Mouse (Mus musculus) midbrain, embryonic 14.5 days (tissue): ENCODE measurements around the gene Gm32802. TPM values are rescaled to one million over a fixed set of nuclear protein-coding genes. Genes with fewer than 3 reads are reported as not detected.
"Not testable (repeated sequence)": the region's sequence is repeated elsewhere in the genome, so short reads cannot be mapped to it uniquely, and the experiment has no call there.

ENCODE experiments used
- ATAC-seq: fragments of 200-750 bp; cut with Nextera tagmentation; 2 replicates; pipeline ENCODE4 v1.8.0; 2017; ENCODE audit warnings: moderate number of reproducible peaks, moderate library complexity; ENCODE audit not compliant: low FRiP score, low TSS enrichment
- DNase-seq: peaks from one replicate; pipeline ENCODE4 v3.0.0-alpha.2; 2015
- H3K27ac ChIP-seq: fragments of 300-500 bp; sonication (generic); replicated peaks from 2 replicates; pipeline ENCODE4 v1.5.1; 2014; ENCODE audit warnings: mild to moderate bottlenecking, low read depth, low read length, moderate library complexity
- H3K27me3 ChIP-seq: fragments of 300-500 bp; sonication (generic); 2 replicates; pipeline ENCODE4 v1.6.1; 2014; ENCODE audit warnings: low read length, control low read depth, mixed read lengths; ENCODE audit not compliant: control insufficient read depth, insufficient read depth
- H3K36me3 ChIP-seq: fragments of 300-500 bp; sonication (generic); 2 replicates; pipeline ENCODE4 v1.6.1; 2014; ENCODE audit warnings: low read length, control low read depth; ENCODE audit not compliant: control insufficient read depth, insufficient read depth
- H3K4me1 ChIP-seq: fragments of 300-500 bp; sonication (generic); 2 replicates; pipeline ENCODE4 v1.6.1; 2014; ENCODE audit warnings: mild to moderate bottlenecking, antibody characterized with exemption, low read length, control low read depth; ENCODE audit not compliant: control insufficient read depth, insufficient read depth
- H3K4me2 ChIP-seq: fragments of 300-500 bp; sonication (generic); 2 replicates; pipeline ENCODE4 v1.6.1; 2014; ENCODE audit warnings: mild to moderate bottlenecking, low read length, moderate library complexity
- H3K4me3 ChIP-seq: fragments of 300-500 bp; sonication (generic); replicated peaks from 2 replicates; pipeline ENCODE4 v1.5.1; 2014; ENCODE audit warnings: low read depth, low read length
- H3K9ac ChIP-seq: fragments of 300-500 bp; sonication (generic); replicated peaks from 2 replicates; pipeline ENCODE4 v1.6.1; 2014; ENCODE audit warnings: mild to moderate bottlenecking, low read length, moderate library complexity
- H3K9me3 ChIP-seq: fragments of 300-500 bp; sonication (generic); 2 replicates; pipeline ENCODE4 v1.6.1; 2016; ENCODE audit warnings: low read length, control low read depth, mixed read lengths; ENCODE audit not compliant: control insufficient read depth
- WGBS: fragments of 180-500 bp; shearing (Covaris S2); extraction: QIAGEN DNeasy Blood & Tissue Kit; methylation state at CpG from one replicate; pipeline ENCODE4 v1.1.7; 2014; 5-methylcytosine and 5-hydroxymethylcytosine counted together
- polyA plus RNA-seq: library from polyadenylated mRNA; unstranded; fragments of >200 nt; fragmentation: Nextera tagmentation; extraction: Ambion mirVana; gene quantifications from 2 replicates; pipeline ENCODE4 v1.2.1, GENCODE M21; 2014

Gene Gm32802
- polyA plus RNA-seq: 0.21 and 0.34 TPM in 2 replicates

DNA sequence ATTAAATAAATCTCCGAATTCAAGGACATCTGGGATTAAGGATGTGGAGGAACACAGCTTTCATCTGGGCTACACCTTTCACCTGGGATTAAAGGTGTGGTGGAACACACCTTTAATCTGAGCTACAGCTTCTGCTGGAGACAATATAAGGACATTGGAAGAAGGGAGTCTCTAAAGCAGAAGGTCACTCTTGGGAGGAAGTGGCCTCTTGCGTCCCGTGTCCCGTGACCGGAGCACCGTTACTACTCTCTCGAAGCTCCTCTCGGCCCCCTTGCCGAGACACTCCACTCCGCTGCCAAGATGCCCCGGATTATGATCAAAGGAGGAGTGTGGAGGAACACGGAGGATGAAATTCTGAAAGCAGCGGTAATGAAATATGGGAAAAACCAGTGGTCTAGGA lies at the start of gene Gm32802:
Gene Gm32802, plus strand, starts transcription at position 301 of the 400 bp plus-strand sequence.
- H3K27ac ChIP-seq, H3K9me3 ChIP-seq, H3K4me3 ChIP-seq, H3K9ac ChIP-seq, DNase-seq, H3K4me1 ChIP-seq, H3K4me2 ChIP-seq, H3K27me3 ChIP-seq, H3K36me3 ChIP-seq, ATAC-seq: not testable (repeated sequence)
- WGBS: no CpG with 5 or more reads among the region's 13 CpGs

- H3K27me3 ChIP-seq, H3K4me2 ChIP-seq, DNase-seq, H3K9me3 ChIP-seq, H3K4me3 ChIP-seq, H3K27ac ChIP-seq, H3K9ac ChIP-seq, H3K36me3 ChIP-seq, ATAC-seq, H3K4me1 ChIP-seq: not testable (repeated sequence)
- WGBS: 65% methylated on average over 2 of the region's 4 CpGs
These were observed 42.6 kb upstream of the Gm32802 start for GRCm38 (mm10) chr10:118215719-118216393.

GRCm38 (mm10) chr10:118227629-118228028 lies 30.9 kb upstream of the Gm32802 start:
- DNase-seq, H3K27ac ChIP-seq, H3K9me3 ChIP-seq, H3K36me3 ChIP-seq, H3K9ac ChIP-seq, H3K4me3 ChIP-seq, ATAC-seq, H3K27me3 ChIP-seq, H3K4me1 ChIP-seq, H3K4me2 ChIP-seq: not testable (repeated sequence)
- no CpG with 5 or more reads among the region's 2 CpGs for WGBS

DNA sequence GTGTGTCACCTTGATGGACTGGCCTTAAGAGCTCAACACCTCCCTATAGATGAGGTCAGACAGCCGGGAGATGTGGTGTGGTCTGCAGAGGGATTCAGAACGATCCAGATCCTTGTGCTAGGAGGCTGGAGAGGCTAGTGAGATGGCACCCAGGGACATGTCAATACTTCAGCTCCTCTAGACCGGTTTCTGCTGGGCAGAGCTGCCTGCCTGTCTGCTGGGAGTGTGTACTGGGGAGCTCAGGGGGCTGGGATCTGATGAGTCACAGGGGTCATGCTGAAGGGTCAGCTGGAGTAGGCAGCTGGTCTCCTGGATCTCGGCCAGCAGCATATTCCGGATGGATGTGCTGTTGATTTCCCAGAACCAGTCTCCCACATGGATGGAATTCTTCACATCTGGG lies 25.9 kb upstream of the Gm32802 start:
- H3K36me3 ChIP-seq, H3K9me3 ChIP-seq, H3K4me1 ChIP-seq, DNase-seq, H3K4me2 ChIP-seq, ATAC-seq, H3K9ac ChIP-seq, H3K27me3 ChIP-seq, H3K4me3 ChIP-seq, H3K27ac ChIP-seq: not testable (repeated sequence)
- 50% methylated on average over 1 of the region's 5 CpGs for WGBS

- H3K27ac ChIP-seq, H3K27me3 ChIP-seq, H3K4me3 ChIP-seq, DNase-seq, H3K9ac ChIP-seq, H3K36me3 ChIP-seq, ATAC-seq, H3K4me1 ChIP-seq, H3K9me3 ChIP-seq, H3K4me2 ChIP-seq: not testable (repeated sequence)
- WGBS: no CpG with 5 or more reads among the region's 13 CpGs
These were observed 17.8 kb upstream of the Gm32802 start, which contains the start of gene Gm32717 for GRCm38 (mm10) chr10:118240680-118241079. Gene Gm32717, minus strand, starts transcription at chr10:118240780.

DNA sequence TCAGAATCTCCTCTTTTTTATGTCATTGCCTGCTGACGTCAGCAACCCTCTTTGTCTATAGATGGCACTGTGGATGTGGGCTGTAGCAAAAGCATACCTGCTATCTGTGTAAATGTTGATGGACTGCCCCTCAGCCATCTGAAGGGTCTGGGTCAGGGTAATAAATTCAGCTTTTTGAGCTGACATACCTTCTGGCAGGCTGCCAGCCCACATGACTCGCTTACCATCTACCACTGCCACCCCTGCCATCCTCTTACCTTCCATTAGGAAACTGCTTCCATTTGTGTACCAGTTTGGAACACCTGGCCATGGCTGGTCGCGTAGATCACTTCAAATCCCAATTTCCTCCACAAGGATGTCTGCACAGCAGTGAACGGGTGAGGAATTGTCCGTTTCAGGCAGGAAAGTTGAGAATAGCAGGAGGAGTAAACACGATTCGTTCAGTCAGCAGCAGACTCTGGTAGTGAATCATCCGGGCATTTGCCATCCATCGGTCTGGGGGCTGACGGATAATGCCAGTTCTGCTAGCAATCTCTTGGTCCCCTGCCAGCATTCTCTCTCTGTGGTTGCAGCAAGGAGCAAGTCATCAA lies 9.4 kb upstream of the Gm32802 start:
- not testable (repeated sequence) for H3K9ac ChIP-seq, H3K9me3 ChIP-seq, H3K27ac ChIP-seq, H3K36me3 ChIP-seq, H3K4me3 ChIP-seq, H3K4me2 ChIP-seq, ATAC-seq, H3K4me1 ChIP-seq, H3K27me3 ChIP-seq
- WGBS: 79% methylated on average over 11 of the region's 11 CpGs
- peak; percentile 4 for DNase-seq

GRCm38 (mm10) chr10:118250852-118251295 lies 7.6 kb upstream of the Gm32802 start:
- Histone ChIP-seq H3K4me2 (no peak overlapping the region), H3K27me3 (no peaks in the 10 kb centered on the region), H3K9me3 (no peaks in the 10 kb centered on the region), H3K4me1 (no peaks in the 10 kb centered on the region), H3K9ac (no peak overlapping the region), H3K4me3 (no peak overlapping the region), H3K27ac (no peak overlapping the region), H3K36me3 (no peaks in the 10 kb centered on the region)
- WGBS: 41% methylated on average over 10 of the region's 10 CpGs
- ATAC-seq: peak; percentile 46; the same call in 1 of the 2 replicates
- DNase-seq: peak; percentile 83

DNA sequence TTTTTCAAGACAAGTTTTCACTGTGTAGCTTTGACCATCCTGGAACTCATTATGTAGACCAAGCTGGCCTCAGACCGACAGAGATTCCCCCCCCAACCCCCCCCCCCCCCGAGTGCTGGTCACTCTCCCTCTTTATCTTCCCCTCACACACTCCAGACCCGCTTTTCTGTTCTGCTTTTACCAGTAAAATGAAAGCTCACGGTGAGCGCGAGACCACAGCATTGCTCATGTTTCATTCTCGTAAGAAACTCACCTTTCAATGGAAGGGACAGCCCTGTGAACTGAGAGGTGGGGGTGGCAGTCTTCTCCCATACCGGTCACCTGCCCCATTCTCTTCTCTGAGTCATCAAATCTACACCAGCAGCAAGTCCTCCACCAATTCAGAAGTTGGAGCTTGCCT lies 10.3 kb downstream of the Gm32802 start:
- not testable (repeated sequence) for DNase-seq, H3K36me3 ChIP-seq, H3K9ac ChIP-seq, H3K9me3 ChIP-seq, H3K27me3 ChIP-seq, H3K4me2 ChIP-seq, H3K4me1 ChIP-seq, H3K27ac ChIP-seq, ATAC-seq, H3K4me3 ChIP-seq
- 67% methylated on average over 1 of the region's 8 CpGs for WGBS

DNA sequence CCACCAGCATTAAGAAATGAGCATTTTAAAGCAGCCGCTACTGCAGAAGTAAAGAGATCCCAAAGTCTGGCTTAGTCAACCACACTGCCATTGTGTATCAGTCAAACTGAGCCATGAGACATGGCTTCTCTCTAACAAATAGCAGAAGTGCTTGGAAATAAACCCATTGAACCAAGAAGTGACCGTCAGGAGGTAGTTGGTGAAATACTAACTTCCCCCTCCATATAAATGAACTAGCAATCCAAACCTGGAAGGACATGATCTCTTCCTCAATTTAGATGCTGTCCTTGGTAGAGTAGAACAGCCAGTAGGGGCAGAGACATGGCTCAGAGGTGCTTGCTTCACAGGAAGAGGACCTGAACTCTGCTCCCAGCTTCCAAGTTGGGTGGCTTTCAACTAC lies 12.9 kb downstream of the Gm32802 start:
- H3K9ac ChIP-seq, DNase-seq, H3K4me1 ChIP-seq, H3K36me3 ChIP-seq, H3K4me3 ChIP-seq, ATAC-seq, H3K27me3 ChIP-seq, H3K27ac ChIP-seq, H3K4me2 ChIP-seq, H3K9me3 ChIP-seq: not testable (repeated sequence)
- WGBS: no CpG with 5 or more reads among the region's 2 CpGs
